ENCODE assay signal across 8 mouse cellular contexts in the genomic region with DNA sequence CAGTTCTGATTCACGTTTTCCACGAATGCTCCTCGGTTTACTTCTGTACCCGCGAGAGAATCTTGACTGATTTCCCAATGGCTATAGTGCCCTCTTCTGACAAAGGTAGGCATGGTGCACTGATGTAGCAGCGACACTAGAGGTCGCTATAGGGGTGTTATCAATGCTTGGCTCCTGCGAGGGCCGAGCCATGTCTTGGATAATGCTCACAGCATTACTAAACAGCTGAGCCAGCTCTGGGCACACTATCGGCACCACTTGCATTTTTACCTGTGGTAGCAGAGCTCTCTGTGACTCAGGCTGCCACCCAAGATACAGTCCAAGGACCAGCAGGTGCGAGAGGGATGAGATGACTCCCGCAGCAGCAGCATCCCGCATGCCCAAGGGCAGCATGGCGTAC. TPM values are rescaled to one million over a fixed set of nuclear protein-coding genes. Genes with fewer than 3 reads are reported as not detected.
DNase-seq lines count a peak whose midpoint lies in the region; ATAC-seq lines count a peak whose summit lies in the region.

No protein-coding gene starts in this region.

- H3K4me2 ChIP-seq in forebrain, embryonic 14.5 days (ENCODE audit: low read length): peak overlapping the region; percentile 16
- H3K4me2 ChIP-seq in hindbrain, embryonic 12.5 days (replicated peaks): peak overlapping the region; percentile 42

- 17% methylated on average over 14 of the region's 14 CpGs for WGBS in forebrain, embryonic 14.5 days
- WGBS in hindbrain, embryonic 12.5 days: 16% methylated on average over 14 of the region's 14 CpGs

- peaks cover 31% of the 10 kb centered on the region for H3K27me3 ChIP-seq in forebrain, embryonic 14.5 days (replicated peaks; ENCODE audit: control insufficient read depth, insufficient read depth, low read length)
- H3K27me3 ChIP-seq in hindbrain, embryonic 12.5 days: peaks cover 54% of the 10 kb centered on the region

- ATAC-seq in cerebellum, adult (ENCODE audit: insufficient number of reproducible peaks, low FRiP score, low TSS enrichment): peak; percentile 76
- peak; percentile 82 for ATAC-seq in forebrain, embryonic 14.5 days
- peak; percentile 77 for ATAC-seq in hindbrain, embryonic 12.5 days (ENCODE audit: low FRiP score)
- peak; percentile 89 for ATAC-seq in megakaryocyte, adult 5-6 weeks (ENCODE audit: poor library complexity, severe bottlenecking)

- H3K9me3 ChIP-seq in forebrain, embryonic 14.5 days (replicated peaks; ENCODE audit: control insufficient read depth, low read length): no peaks in the 10 kb centered on the region
- no peaks in the 10 kb centered on the region for H3K9me3 ChIP-seq in hindbrain, embryonic 12.5 days (replicated peaks)

- H3K9ac ChIP-seq in forebrain, embryonic 14.5 days (ENCODE audit: low read length): no peak overlapping the region
- H3K9ac ChIP-seq in hindbrain, embryonic 12.5 days: no peak overlapping the region

- H3K4me3 ChIP-seq in forebrain, embryonic 14.5 days (ENCODE audit: low read depth, low read length): no peak overlapping the region
- H3K4me3 ChIP-seq in hindbrain, embryonic 12.5 days: peak overlapping the region; percentile 13; the same call in 1 of the 2 replicates

- no peaks in the 10 kb centered on the region for H3K4me1 ChIP-seq in forebrain, embryonic 14.5 days (ENCODE audit: control insufficient read depth, insufficient read depth, low read length)
- peaks cover 12% of the 10 kb centered on the region for H3K4me1 ChIP-seq in hindbrain, embryonic 12.5 days

- H3K36me3 ChIP-seq in forebrain, embryonic 14.5 days (ENCODE audit: control insufficient read depth, insufficient read depth, low read length): no peaks in the 10 kb centered on the region
- no peaks in the 10 kb centered on the region for H3K36me3 ChIP-seq in hindbrain, embryonic 12.5 days

- no peak overlapping the region for H3K27ac ChIP-seq in forebrain, embryonic 14.5 days (ENCODE audit: low read depth, low read length)
- H3K27ac ChIP-seq in hindbrain, embryonic 12.5 days: no peak overlapping the region

- DNase-seq in adrenal gland, adult (ENCODE audit: inconsistent age in 2 of 2, low spot score in 1 of 2): peak; percentile 68 to 89
- DNase-seq in adrenal gland, adult 8-10 months: no peak
- peak; percentile 89 for DNase-seq in forebrain, embryonic 14.5 days (ENCODE audit: low spot score)
- DNase-seq in layer of hippocampus, adult 9-11 months: peak; percentile 51
- peak; percentile 45 for DNase-seq in right cerebral cortex, postnatal 25 days

RNA-seq across cellular contexts. Expression of gene Adcy4, which starts 2.6 kb away (rescaled TPM):
- 1 to 10 TPM; 5.2 to 9.1 (median 7.8) TPM for total RNA-seq in adrenal gland, adult 8-10 months (2022)
- polyA plus RNA-seq in forebrain, embryonic 14.5 days (2014; fragmentation: Nextera tagmentation; extraction: Ambion mirVana): 1.9 and 3.3 TPM in 2 replicates
- polyA plus RNA-seq in hindbrain, embryonic 12.5 days (2016; fragmentation: Nextera tagmentation; extraction: Ambion mirVana): 15.7 and 19.5 TPM in 2 replicates
- total RNA-seq in megakaryocyte, adult 5-6 weeks (2015): not detected in 2 replicates
- total RNA-seq in megakaryocyte, adult 5-6 weeks (2017): 0.15 TPM in 1 of 2 replicates, not detected in the other

RNA-seq across cellular contexts. Expression of gene Ripk3, which starts 7.4 kb away (rescaled TPM):
- 1 to 10 TPM; 3.0 to 6.2 (median 5.8) TPM for total RNA-seq in adrenal gland, adult 8-10 months (2022)
- 2.4 and 4.1 TPM in 2 replicates for polyA plus RNA-seq in forebrain, embryonic 14.5 days (2014; fragmentation: Nextera tagmentation; extraction: Ambion mirVana)
- 10.8 and 13.5 TPM in 2 replicates for polyA plus RNA-seq in hindbrain, embryonic 12.5 days (2016; fragmentation: Nextera tagmentation; extraction: Ambion mirVana)
- 79.0 and 82.5 TPM in 2 replicates for total RNA-seq in megakaryocyte, adult 5-6 weeks (2015)
- 24.2 and 30.0 TPM in 2 replicates for total RNA-seq in megakaryocyte, adult 5-6 weeks (2017)

RNA-seq across cellular contexts. Expression of gene Ltb4r1, which starts 15.5 kb away (rescaled TPM):
- total RNA-seq in adrenal gland, adult 8-10 months (2022): under 1 TPM; 0.31 to 0.75 (median 0.43) TPM
- polyA plus RNA-seq in forebrain, embryonic 14.5 days (2014; fragmentation: Nextera tagmentation; extraction: Ambion mirVana): 0.28 TPM in 1 of 2 replicates, not detected in the other
- polyA plus RNA-seq in hindbrain, embryonic 12.5 days (2016; fragmentation: Nextera tagmentation; extraction: Ambion mirVana): 0.72 TPM in 1 of 2 replicates, not detected in the other
- 41.4 and 46.4 TPM in 2 replicates for total RNA-seq in megakaryocyte, adult 5-6 weeks (2015)
- total RNA-seq in megakaryocyte, adult 5-6 weeks (2017): 57.4 and 68.0 TPM in 2 replicates

RNA-seq across cellular contexts. Expression of gene Ltb4r2, which starts 20.1 kb away (rescaled TPM):
- total RNA-seq in adrenal gland, adult 8-10 months (2022): under 1 TPM in 1 of 4 experiments, not detected in 3; 0.17 TPM
- 0.07 and 0.14 TPM in 2 replicates for polyA plus RNA-seq in forebrain, embryonic 14.5 days (2014; fragmentation: Nextera tagmentation; extraction: Ambion mirVana)
- 0.36 and 0.57 TPM in 2 replicates for polyA plus RNA-seq in hindbrain, embryonic 12.5 days (2016; fragmentation: Nextera tagmentation; extraction: Ambion mirVana)
- total RNA-seq in megakaryocyte, adult 5-6 weeks (2015): 0.16 and 0.21 TPM in 2 replicates
- 0.33 and 0.53 TPM in 2 replicates for total RNA-seq in megakaryocyte, adult 5-6 weeks (2017)

RNA-seq across cellular contexts. Expression of gene Cideb, which starts 23.1 kb away (rescaled TPM):
- under 1 TPM in 2 of 4 experiments, not detected in 2; 0.31 to 0.49 TPM for total RNA-seq in adrenal gland, adult 8-10 months (2022)
- polyA plus RNA-seq in forebrain, embryonic 14.5 days (2014; fragmentation: Nextera tagmentation; extraction: Ambion mirVana): 0.14 TPM in 1 of 2 replicates, not detected in the other
- polyA plus RNA-seq in hindbrain, embryonic 12.5 days (2016; fragmentation: Nextera tagmentation; extraction: Ambion mirVana): 0.36 and 0.56 TPM in 2 replicates
- total RNA-seq in megakaryocyte, adult 5-6 weeks (2015): 0.27 and 1.5 TPM in 2 replicates
- total RNA-seq in megakaryocyte, adult 5-6 weeks (2017): 0.22 TPM in 1 of 2 replicates, not detected in the other

Comparison
In these comparisons a context has a peak if more than half of its experiments do, and no peak if none do; other contexts are left out.
1. RNA of gene Adcy4, which starts 2.6 kb away (total RNA-seq): 5.2 to 9.1 TPM in adrenal gland, adult 8-10 months; 0.15 TPM in megakaryocyte, adult 5-6 weeks; every median in the first group is over 4 times any median in the second.
2. RNA of gene Ltb4r1, which starts 15.5 kb away (total RNA-seq): 41.4 to 68.0 TPM in megakaryocyte, adult 5-6 weeks; 0.31 to 0.75 TPM in adrenal gland, adult 8-10 months; every median in the first group is over 10 times any median in the second.
3. Peak in every context shown above with its lines, with median percentiles within 50 percentile points of each other: ATAC-seq.